Mouse (Mus musculus): ENCODE measurements around the gene Ror1. TPM values are rescaled to one million over a fixed set of nuclear protein-coding genes. Genes with fewer than 3 reads are reported as not detected.

Gene Ror1
- total and polyA plus RNA-seq, 3 experiments = 1.4 to 6.4 (median 4.4) TPM

DNA sequence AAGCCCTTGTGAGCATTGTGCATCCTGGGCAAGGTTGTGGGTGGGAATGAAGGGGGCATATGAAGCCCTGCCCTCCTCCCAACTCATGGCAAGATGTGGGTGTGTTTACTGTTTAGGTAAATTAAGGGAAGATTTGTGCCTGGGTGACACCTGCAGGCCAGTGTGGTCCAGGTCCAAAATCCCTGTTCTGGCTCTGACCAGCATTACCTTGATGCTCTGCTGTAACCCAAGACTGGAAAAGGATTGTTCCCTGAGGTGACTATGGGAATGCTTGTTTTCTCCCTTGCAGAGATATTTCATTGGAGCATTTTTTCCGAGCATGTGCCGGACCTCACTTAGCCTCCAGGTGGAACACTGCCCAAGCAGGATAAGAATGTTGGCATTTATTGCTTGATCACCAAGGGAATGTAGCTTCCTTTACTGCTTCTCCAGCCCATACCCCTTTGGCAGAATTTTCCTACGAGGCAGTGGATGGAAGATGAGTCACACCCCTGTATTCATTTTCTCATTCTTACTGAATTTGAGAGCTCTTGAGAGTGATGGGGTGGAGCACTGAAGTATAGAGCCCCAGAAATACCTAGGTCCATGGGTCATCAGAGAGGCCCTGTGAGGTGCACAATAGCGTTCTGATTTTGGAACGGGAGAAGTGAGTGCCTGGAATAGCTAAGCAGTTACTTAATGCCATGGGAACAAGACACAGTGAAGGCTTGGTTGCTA is 290.8 kb downstream of the Ror1 start:
- no peak for DNase-seq

DNA sequence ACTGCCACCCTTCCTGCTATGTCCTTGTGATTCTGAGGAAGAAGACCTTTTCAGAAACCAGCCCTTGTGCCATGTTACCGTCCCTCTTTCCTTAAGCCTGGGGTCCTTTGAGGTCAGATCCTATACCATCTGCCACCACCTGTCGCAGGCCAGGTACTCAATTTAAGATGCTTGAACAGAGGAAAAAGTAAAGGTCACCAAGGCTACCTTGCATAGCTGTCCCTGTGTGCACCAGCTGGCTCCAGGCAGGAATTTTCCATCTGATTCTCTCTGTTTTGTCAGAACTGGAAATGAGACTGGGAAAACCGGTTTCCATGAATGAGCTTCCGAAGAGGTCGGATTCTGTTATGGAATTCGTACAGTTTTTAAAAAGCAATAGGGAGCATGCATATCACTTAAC is 294.8 kb downstream of the Ror1 start:
- no peak for DNase-seq

DNA sequence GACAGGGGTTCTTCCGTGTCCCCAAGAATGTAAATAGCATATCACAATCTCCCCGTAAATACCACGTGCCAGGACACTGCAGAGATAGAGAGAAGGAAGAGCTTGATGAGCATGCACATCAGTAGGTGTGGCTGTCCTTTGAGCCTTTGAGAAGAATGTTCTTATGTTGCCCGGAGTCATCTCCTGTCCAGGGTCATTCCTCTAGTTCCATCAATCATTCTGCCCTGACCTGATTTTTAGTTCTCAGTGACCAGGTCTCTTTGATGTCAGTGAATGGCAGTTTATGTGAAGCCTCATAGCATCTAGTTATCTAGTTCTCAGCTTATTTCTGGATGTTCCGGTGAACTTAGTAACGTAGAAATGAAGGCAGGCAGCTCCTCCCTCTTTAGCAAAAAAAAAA is 295.4 kb downstream of the Ror1 start:
- DNase-seq = peak; percentile 50

DNA sequence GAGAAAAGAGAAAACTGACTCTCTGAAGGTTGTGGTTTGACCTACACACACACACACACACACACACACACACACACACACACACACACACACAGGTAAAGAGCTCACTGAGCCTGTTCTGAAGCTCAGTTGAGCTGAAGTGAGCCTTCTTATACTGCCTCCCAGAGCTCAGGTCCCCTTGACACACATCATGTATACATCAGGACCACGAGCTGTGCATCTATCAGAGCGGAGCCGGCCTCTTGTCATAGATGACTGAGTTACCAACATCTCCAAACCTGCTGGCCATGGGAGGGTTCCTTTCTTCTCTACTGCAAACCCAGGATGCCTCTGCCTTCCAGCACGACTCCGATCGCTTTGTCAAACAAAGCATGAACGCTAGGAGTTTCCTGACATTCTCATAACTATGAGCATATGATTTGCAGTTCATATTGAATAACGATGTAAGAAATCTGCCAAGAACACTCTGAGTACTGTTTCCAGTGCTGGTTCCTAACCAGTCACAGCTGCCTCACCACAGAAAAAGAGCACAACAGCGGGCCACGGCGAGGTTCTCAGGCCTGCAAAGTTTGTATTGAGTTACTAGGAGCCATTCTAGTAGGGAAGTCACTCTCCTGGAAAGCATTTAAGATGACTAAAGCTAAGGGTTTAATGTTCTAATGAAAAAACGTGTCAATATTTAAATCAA is 297.9 kb downstream of the Ror1 start:
- no peak for DNase-seq

DNA sequence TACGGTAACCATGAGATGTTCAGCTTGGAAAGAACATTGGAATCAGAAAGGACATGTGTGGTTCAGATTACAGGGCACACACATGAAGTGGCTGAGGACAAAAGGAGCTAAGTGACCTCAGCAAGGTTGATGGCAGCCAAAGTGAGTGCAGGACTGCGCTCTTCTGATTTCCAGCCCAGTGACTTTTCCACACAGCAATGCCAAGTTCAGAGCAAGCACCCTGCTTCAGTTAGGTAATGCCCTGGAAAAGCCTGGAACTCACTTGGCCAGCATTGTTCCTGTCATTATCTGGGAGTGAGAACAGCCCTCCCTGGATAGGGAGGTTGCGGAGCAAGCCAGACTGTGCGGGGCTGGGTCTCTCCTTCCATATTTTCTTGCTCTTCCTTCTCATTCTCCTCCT is 299.8 kb downstream of the Ror1 start:
- no peak for DNase-seq

DNA sequence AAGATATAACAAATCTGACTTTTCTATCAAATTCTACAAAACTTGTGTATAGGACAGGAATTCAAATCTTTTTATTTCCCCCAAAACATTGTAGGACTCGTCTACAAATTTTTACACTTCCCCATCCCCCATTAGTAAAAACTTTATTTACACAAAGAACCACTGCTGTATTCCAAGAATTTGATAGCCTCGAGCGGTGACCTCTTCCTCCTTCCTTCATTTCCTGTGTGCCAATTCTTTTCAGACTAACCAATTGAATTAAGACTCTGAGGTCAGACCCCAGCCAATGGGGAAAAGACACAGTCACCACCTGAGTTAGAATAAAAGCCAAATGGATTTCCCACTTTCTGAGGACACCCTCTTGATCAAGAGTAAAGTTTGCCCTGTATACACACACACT is 302.5 kb downstream of the Ror1 start:
- DNase-seq = no peak

DNA sequence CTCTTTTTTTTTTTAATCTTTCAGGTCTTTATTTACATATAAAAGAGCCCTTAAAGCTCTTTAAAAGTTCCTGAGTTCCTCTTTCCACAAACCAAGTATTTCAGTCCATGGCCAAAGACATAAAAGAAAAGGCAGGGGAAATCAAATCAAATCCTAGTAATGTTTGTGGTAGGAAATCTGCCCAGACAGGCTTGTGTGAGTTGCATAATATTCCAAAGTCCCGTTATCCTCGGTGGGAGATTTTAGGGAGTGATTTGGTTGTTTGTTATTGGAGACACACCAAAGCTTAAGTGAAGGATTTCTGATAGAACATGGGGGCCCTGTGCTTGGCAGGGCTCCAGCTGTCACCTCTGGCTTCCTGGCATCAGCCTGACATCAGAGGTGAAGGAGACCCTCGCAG is 305.5 kb downstream of the Ror1 start:
- DNase-seq = no peak

DNA sequence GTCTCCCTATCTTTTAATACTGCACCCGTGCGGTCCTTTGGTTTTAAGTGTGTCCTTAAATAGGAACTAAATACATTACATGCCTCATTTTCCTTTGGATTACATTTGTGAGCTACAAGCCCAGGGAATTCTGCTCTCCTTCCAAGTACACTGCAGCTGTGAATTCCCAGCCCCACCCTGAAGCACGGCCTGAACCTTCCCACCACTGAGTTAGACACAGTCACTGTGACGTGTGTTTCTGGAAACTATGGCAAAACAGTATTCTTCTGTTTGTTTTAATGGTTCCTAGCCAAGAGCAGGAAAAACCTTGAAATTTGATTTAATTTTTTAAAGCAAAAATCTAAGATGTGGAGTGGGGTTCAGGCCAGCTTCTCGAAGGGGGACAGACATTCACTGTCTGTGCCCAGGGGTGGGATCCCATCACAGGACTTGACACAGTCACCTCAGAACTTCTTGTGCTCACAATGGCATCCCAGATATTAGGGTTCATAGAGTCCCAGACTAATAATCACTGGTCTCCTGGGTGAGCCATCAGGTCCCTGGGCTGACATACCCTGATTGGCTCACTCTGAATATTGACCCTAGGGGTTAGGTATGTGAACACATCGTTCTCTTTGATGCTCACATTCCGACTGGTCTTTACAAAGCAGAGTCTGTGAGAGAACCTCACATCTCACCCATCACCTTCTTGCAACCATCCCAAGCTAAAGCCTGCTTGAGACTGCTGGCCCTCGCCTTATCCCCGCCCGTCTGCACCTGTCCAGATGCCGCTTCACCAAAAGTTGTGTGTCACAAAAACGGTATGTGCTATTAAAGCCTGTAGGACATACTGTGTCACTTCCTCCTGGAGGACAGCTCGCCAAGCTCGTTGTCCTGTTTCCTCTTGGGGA is 306.2 kb downstream of the Ror1 start:
- no peak for DNase-seq

DNA sequence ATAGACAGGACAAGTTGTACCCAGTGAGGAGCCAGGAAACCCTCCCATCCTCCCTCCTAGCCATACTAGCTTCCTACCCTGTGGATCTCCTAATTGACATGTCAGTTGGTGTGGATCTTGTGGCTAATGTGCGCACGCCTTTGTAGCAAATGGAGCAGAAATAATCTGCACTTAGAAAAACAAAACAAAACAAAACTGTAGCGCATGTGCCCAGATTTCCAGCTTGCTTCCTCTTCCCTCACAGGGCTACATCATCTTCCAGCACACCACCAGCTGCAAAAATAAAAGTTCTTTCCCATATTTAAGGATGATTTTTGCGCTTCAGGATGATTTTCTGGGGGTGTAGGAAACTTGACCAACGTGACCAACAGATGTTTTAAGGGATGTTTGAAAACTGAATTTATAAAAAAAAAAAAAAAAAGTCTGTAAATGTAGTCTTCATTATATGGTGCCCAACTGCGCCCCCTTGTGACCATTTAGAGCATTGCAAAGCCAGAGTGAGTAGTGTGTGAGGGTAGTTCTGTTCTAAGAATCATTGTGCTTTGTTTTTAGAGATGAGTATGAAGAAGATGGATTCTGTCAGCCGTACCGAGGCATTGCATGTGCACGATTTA is 311.8 kb downstream of the Ror1 start:
- peak; percentile 77 for DNase-seq

DNA sequence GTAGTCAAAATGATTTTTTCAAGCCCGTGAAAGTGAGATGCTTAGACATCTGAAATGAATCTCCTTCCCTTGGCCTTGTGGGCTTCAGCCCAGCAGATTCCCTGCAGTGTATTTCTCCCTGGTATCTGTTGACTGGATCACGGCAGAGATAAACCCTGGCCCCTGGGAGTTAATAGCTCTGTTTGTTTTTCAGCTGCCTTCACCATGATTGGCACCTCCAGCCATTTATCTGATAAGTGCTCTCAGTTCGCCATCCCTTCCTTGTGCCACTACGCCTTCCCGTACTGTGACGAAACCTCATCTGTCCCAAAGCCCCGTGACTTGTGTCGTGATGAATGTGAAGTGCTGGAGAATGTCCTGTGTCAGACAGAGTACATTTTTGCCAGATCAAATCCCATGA is 313.9 kb downstream of the Ror1 start:
- peak; percentile 40 for DNase-seq

DNA sequence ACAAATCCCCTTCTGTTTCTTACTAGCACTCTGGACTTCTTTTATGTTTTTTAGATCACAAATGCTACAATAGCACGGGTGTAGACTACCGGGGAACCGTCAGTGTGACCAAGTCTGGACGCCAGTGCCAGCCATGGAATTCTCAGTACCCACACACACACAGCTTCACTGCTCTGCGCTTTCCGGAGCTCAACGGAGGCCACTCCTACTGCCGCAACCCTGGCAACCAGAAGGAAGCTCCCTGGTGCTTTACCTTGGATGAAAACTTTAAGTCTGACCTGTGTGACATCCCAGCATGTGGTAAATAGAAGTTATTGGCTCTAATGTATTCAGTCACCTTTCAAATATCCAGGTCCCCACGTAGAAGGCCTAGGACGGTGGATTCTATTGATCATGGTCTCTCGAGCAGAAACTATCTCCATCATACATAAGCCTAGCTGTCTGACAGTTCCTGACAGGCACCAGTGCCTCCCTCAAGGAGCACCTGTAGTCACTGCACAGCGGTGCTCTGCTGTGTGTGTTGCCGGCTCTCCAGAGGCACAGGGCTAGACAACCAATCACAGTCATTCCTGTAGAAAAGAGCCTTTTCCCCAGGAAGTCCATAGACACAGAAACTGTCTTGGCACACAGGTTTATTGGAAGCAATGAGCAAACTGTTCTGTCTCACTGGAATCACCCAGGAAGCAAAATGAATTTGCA is 316.4 kb downstream of the Ror1 start:
- DNase-seq = no peak

DNA sequence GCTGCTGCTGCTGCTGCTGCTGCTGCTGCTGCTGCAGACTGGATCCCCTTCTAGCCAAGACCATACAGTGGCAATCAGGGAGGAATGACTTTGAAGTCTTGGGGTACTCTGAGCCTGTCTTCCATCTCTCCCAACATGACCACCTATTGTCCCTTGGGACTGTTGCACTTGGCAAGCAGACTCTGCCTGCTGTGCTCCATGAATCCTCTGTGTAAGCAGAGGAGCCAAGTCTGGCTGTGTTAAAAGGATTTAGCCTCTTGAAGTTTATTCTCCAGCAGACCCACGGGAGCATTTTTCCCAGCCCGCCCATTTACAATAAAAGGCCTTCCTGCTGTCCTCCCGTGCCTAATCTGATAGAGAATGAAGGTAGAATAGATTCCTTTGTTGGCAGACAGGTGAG is 327.2 kb downstream of the Ror1 start:
- no peak for DNase-seq

DNA sequence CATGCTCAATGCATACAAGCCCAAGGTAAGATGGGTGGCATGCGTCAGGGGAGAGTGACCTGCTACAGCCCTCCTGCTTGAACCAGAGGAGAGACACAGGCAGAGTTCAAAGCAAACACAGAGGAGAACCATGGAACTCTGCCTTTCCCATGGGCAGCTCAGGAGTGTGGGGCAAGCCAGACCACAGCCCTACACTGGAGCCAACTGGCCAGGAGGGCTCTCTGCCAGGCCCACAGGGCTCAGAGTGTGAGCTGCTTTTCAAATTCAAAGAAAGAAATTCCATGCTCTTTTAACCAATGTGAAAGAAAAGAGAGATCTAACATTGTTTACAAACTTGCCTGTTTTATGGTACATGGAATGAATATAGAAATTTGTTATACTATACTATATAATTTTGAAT is 330.5 kb downstream of the Ror1 start:
- DNase-seq = no peak

DNA sequence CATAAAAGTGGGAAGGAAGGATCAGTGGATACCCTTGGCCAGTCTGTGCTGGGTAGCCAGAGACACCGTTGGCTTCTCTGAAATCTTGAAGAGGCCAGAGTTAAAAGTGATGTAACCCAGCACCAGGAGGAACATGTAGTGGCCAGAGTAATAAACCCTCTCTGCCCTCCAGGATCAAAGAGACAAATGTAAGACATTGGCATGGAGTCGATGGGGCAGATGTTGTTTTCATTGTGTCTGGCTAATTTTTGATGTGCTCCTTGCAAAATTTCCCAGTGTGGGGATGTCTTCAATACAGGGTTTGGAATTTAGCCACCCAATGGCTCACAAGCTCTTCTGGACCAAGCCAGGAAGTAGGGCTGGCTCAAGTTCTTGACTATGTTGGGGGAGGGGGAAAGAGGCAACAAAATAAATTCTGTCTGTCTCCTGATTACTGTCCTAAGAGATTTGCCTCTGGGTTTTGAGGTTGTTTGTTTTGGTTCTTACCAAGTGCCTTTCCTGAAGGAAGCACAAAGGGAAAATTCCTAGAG is 333.8 kb downstream of the Ror1 start:
- no peak for DNase-seq

DNA sequence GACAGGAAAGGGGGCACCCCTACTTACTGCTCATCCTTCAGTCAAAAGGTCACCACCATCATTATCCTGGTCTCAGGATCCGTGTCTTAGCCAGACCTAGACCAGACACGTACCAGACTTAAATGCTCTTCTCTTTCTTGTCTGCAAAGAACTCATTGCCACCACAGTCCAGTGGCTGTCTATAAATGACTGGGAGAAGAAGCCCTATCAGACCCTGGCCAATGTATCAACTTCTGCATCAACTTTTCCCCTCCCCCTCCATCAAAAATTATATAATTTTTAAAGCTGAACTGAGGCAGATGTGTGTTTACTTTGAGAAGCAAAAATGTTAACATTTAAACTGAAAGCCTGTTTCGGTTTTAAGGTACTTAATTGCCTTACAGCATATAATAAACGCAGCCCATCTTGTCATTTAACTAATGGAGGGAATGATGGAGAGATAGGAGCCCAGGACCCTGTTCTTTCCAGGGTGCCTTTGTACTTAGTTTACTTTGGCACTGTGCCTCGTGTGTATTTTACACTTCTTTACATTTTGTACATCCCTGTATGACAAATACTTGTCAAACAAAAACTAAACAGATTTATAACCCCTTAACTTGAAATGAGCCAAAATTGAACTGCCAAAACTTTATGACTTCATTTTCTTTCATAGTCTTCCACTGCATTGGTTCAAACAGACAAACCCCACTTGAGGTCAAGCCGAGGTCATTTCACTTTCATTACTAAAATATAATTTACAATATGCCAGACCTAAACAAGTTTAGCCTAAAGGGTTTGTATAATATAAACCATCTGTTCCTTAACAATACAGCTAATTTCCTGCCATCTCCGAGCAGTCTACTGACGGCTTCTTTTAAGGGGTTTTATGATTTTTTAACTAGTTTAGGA is 339.9 kb downstream of the Ror1 start:
- no peak for DNase-seq

DNA sequence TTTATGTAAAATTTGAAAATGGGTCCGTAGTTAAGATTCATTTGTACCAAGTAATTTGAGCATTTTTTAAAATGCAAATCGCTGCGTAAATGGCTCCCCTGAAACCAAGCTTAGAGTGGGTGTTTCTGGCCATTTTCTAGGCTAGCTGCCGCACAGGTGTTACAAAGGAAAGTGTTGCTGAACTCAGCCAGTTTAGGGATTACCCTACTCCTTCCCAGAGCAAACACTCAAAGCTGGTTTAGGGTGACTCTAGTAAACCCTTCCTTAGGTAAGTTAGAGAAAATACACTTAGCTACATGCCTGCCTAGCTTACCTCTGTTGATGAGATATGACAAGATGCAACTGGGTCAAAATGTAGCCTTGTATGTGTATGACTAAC is 340.6 kb downstream of the Ror1 start:
- DNase-seq = no peak

DNA sequence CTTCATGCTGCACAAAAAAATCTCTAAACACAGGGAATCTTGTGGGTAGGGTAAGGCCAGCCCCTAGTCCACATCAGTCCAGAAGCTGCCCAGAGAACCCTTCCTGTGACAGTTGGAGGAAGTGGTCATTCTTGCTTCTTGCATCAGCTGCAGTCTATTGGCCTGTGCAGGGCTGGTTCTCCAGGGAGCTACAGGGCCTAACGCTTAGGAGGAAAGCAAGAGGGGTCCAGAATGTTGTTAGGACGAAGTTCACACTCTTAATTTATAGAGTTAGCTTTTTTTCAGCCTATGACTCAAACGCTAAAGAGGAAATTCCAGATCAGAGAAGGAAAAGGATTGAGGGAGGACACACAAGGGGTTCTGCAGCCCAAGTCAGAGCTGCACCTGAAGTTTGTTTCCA is 351.3 kb downstream of the Ror1 start:
- no peak for DNase-seq

DNA sequence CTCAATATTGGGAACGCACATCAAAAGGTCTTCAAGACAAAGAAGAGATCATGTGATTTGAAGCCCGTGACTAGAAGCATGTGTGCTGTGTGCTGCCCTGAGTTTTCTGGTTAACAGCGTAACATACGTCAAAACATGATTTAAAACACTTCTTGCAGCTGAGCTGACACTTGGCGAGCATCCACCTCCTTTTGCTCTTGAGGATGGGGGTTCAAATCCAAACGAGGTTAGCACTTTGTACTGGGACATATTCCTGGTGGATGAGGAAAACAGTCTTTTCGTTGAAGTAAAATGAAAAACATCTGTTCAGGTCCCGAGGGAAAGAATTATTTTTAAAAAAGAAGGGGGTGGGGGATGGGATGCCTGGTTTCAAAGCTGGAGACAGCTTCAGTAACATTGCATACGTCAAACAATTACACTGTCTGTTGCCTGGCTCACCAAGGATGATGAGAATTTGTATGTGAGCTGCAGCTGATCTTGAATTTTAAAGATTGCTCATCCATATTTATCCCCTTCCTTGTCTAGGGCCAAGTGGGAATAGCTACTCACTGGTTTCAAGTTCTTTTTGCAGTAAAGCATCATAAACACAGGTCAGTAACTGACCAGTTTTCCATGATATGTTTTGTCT is 367.0 kb downstream of the Ror1 start:
- DNase-seq = no peak

DNA sequence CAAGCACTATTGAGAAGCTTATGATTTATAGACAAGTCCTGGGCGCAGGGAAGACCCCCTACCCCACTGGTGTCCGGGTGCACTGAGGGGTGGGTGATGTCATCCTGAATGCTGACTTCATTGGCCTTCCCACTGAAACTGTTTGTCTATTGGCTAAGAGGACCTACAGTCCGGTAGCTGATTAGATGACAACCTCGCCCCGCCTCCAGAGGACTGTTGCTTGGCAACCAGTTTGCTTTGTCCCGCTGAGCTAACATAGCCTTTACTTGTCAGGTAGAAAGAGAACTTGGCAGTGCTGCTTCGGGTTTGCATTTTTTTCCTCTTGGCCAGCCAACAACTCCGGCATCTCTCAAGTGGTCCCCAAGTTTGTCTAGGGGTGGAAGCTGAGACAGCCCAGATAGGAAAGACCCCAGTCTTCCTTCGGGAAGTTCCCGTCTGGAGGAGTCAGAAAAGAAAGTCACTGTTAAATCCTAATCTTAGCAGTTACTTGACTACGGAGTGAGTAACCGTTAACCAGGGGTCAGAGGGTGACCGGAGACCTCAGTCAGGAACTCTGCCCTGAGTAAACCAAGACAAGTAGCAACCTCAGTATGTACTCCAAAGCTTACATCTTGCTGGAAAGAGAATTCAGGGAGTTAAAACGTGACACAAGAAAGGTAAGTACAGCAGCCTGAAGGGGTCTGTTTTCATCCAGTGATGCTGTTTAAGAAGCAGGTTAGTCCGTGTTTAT is 383.2 kb downstream of the Ror1 start, which contains the start of gene Ube2u:
Gene Ube2u (plus strand): TSS at position 258 of the 730 bp plus-strand sequence.
- peak; percentile 82 for DNase-seq

Measured in adrenal gland, adult 2 months (tissue).